Mouse (Mus musculus) bone marrow, adult 2 months (tissue): ENCODE results near the gene Arl3. TPM values are rescaled to one million over a fixed set of nuclear protein-coding genes. Genes with fewer than 3 reads are reported as not detected.

Experiments
- H3K27ac ChIP-seq: fragments of 200-500 bp; 2 replicates; pipeline ENCODE4 v1.5.1; 2012; ENCODE audit warnings: low read depth, mild to moderate bottlenecking, control low read depth, inconsistent platforms, low read length; ENCODE audit not compliant: control insufficient read depth, poor library complexity, insufficient read depth
- H3K4me1 ChIP-seq: fragments of 200-500 bp; 2 replicates; pipeline ENCODE4 v1.6.1; 2011; ENCODE audit warnings: low read length; ENCODE audit not compliant: control insufficient read depth, insufficient read depth
- H3K4me3 ChIP-seq: fragments of 200-500 bp; replicated peaks from 2 replicates; pipeline ENCODE3; 2011; ENCODE audit warnings: mild to moderate bottlenecking, low read depth, low read length, control low read depth; ENCODE audit not compliant: control insufficient read depth
- CTCF ChIP-seq: fragments of 200-500 bp; IDR thresholded peaks from 2 replicates; pipeline ENCODE4 v1.5.1; 2011; ENCODE audit warnings: low read length, control low read depth; ENCODE audit not compliant: control insufficient read depth, insufficient read depth
- POLR2A ChIP-seq: fragments of 200-500 bp; IDR thresholded peaks from 2 replicates; pipeline ENCODE4 v1.6.1; 2011; ENCODE audit warnings: low read depth, mild to moderate bottlenecking, control low read depth, low read length, borderline replicate concordance; ENCODE audit not compliant: control insufficient read depth
- WGBS: fragments of 180-500 bp; shearing (Covaris S2); methylation state at CpG from one replicate; pipeline ENCODE4 v1.1.7; 2018; 5-methylcytosine and 5-hydroxymethylcytosine counted together
- polyA plus RNA-seq: library from polyadenylated mRNA; stranded (reverse); fragments of >200 nt; gene quantifications from 2 replicates; pipeline ENCODE4 v1.2.4, GENCODE M21; 2011; ENCODE audit warnings: low replicate concordance; ENCODE audit not compliant: missing spikeins, insufficient read depth, insufficient read length

Gene Arl3
- polyA plus RNA-seq, 1 experiment, result 18.3 TPM

DNA sequence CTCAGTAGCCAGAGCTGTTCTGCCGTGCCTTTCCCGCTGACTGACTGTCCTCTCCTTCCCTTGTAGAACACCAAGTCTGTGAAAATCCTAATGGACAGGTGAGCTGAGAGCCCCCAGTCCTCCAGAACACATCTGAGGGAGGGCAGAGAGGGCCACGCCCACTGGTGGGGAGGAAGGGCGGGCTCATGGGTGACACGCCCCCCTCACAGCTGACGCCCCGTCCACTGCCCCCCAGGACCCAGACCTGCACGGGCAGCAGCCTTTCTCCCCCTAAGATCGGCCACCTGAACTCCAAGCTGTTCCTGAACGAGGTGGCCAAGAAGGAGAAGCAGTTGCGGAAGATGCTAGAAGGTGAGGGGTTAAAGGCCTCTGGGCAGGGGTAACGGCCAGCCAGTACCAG lies 58.6 kb downstream of the Arl3 start:
- Histone ChIP-seq H3K4me1 (peaks cover 6% of the 10 kb centered on the region), H3K4me3 (no peak overlapping the region), H3K27ac (no peak overlapping the region)
- WGBS, result 80% methylated on average over 12 of the region's 12 CpGs
- TF ChIP-seq CTCF (no peak), POLR2A (no peak)

DNA sequence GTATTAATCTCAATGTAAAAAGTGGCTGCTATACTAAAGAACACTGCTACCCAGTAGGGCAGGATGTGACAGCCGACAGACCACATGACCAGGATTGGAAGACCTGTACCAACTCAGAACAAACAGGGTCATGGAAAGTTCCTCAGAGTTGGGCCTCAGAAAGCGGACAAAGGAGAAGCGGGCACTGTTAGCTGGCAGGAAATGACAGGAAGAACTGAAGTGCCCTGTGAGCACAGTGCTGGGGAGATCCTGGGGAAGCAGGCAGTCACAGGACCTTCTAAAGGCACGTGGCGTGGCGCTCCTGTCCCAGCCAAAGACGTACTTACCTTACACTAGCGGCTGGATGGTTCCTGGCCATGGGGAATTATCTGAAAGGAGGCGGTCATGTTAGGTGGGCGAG lies 61.7 kb downstream of the Arl3 start:
- no peak for TF ChIP-seq CTCF
- TF ChIP-seq POLR2A, result no peak
- WGBS, result 34% methylated on average over 10 of the region's 10 CpGs
- Histone ChIP-seq H3K27ac (peak overlapping the region; percentile 52), H3K4me3 (no peak overlapping the region), H3K4me1 (peaks cover 1% of the 10 kb centered on the region; the same call in 1 of the 2 replicates)

DNA sequence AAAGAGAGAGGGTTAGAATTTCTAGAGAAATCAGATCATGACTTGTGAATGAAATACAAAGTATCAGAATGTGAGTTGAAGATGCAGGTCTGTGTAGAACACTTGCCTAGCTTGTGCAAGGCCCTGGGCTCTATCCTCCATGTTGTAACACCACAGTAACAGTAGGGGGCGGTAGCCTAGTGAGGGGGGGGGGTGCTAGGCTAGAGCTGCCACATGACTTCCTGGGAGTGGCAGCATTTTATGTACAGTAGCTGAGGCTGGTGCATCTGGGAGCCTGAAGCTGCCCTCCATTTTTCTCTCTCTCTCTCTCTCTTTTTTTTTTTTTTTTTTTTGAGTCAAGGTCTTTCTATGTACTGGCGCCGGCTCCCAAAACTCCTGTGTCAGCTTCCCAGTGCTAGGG lies 62.2 kb downstream of the Arl3 start:
- Histone ChIP-seq H3K27ac (peak overlapping the region; percentile 52; the same call in 1 of the 2 replicates), H3K4me1 (peaks cover 1% of the 10 kb centered on the region; the same call in 1 of the 2 replicates), H3K4me3 (no peak overlapping the region)
- 12% methylated on average over 3 of the region's 3 CpGs for WGBS
- no peak for TF ChIP-seq POLR2A
- peak; percentile 65; the same call in 1 of the 2 replicates for TF ChIP-seq CTCF

DNA sequence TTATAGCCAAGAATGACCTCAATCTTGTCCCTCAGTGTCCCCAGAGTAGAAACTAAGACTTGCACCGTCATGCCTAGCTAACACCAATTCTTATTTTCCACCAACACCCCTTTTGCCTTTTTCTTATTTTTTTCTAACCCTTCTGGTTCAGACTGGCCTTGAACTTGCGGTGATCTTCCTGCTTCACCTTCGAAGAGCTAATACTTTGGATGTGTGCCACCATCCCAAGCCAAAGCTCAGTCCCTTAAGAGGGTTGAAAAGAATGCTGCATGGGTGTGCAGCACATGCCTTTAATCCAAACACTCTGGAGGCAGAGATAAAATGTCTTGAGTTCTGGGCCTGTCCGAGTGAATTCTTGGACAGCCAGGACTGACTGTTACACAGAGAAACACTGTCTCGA lies 62.6 kb downstream of the Arl3 start:
- no peak overlapping the region for H3K4me3 ChIP-seq
- peaks cover 3% of the 10 kb centered on the region; the same call in 1 of the 2 replicates for H3K4me1 ChIP-seq
- no peak overlapping the region for H3K27ac ChIP-seq
- WGBS, result 57% methylated on average over 5 of the region's 5 CpGs
- TF ChIP-seq POLR2A, result no peak
- no peak for TF ChIP-seq CTCF

DNA sequence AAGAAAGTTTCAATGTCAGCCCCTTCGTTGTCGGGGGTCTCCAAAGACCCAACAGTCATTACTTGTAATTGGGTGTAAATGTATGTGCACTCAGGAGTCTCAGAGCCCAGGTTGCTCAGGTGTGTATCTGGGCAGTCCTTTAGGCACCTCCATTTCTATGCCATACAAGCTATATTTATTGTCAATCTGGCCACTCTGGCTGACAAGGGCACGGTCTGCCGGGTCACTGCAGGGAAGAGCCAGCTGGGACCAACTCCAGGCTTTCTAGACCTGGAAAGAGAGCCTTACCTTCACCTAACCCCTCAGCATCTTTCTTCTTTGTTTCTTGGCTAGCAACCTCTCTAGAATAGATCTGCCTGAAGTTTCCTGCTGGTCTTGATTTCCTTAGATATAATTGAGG lies 63.3 kb downstream of the Arl3 start:
- Histone ChIP-seq H3K4me3 (no peak overlapping the region), H3K27ac (no peak overlapping the region), H3K4me1 (peaks cover 8% of the 10 kb centered on the region)
- no peak for TF ChIP-seq POLR2A
- no peak for TF ChIP-seq CTCF
- 46% methylated on average over 4 of the region's 4 CpGs for WGBS

DNA sequence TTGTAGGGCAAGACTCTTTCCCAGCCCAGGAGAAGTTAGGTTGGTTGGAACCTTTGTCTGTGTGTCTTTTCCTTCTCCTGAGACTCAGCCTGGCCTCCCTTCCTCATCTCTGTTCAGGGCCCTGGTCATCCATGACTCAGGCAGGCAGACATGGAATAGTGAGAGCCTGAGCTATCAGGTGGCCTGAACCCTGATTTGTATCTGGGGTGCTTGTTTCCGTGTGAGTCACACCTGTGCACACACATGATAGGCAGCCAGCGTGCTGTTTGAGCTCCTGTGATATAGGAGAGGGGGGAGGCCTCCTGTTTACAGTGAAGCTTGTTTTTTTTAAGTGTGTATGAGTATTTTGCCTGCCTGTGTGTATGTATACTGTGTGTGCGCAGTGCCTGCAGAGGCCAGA lies 63.8 kb downstream of the Arl3 start:
- Histone ChIP-seq H3K4me3 (no peak overlapping the region), H3K4me1 (peaks cover 8% of the 10 kb centered on the region), H3K27ac (no peak overlapping the region)
- WGBS, result 63% methylated on average over 3 of the region's 3 CpGs
- TF ChIP-seq CTCF (no peak), POLR2A (no peak)

DNA sequence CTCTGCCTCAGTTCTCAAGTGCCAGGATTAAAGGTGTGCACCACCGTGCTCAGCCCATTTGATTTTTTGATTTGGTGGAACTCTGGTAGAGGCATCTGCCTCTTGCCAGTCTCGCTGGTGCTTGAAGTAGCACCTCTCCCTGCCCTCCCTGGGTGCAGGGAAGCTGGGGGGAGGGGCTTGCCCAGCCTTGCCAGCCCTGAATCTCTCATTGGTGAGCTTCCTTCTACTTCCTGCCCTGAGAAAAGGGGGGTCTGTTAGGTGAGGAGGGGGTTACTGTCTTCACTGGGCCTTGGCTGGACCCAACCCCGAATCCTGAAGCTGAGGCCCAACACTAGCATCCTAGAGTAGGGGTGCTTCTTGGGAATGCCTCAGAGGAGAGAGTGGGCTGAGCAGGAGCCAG lies 64.3 kb downstream of the Arl3 start:
- TF ChIP-seq POLR2A (no peak), CTCF (no peak)
- peaks cover 8% of the 10 kb centered on the region for H3K4me1 ChIP-seq
- no peak overlapping the region for H3K27ac ChIP-seq
- WGBS, result 91% methylated on average over 3 of the region's 3 CpGs
- H3K4me3 ChIP-seq, result no peak overlapping the region

DNA sequence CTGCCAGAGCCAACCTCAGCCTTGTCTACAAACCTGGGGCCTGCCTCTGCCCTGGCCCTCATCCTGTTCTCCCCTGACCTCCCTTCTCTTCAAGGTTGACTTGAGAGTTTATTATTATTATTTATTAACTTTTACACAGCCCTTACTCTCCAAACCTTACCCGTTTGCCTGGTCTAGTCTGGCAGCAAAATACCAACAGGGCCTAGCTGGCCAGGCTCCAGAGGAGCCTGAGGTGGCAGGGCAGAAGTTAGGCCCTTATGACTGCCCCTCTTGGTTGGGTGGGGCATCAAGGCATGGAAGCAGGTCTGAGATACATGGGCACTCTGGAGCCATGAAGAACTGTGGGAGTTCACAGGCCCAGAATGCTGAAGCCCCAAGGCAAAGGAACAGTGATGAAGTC lies 65.2 kb downstream of the Arl3 start:
- WGBS, result 67% methylated on average over 1 of the region's 1 CpGs
- H3K4me3 ChIP-seq, result no peak overlapping the region
- H3K27ac ChIP-seq, result no peak overlapping the region

DNA sequence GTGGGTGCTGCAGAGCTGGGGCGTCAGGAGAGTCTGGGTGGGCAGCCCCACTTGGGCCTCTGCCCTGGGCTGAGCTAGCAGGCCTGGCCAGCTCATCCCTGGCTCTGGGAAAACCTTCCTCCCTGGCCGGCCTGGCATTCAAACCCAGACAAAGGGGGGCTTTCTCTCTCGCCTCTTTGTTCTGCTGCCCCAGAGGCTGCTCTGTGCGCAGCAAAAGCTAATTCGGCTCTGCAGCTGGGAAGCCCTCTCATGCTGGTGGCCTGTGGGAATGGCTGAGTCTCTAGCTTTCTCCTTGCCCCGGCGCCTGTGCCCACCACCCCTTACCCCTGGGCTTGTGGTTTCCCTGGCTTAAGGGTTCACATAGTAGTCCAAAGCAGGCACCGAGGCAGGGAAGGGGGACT lies 65.8 kb downstream of the Arl3 start:
- H3K4me3 ChIP-seq, result no peak overlapping the region
- no peak overlapping the region for H3K27ac ChIP-seq
- WGBS, result 81% methylated on average over 8 of the region's 8 CpGs
- peaks cover 10% of the 10 kb centered on the region for H3K4me1 ChIP-seq
- no peak for TF ChIP-seq CTCF
- TF ChIP-seq POLR2A, result no peak

More for the DNA sequence above, 65.2 kb downstream of the Arl3 start:
- peaks cover 9% of the 10 kb centered on the region for H3K4me1 ChIP-seq
- no peak for TF ChIP-seq POLR2A
- no peak for TF ChIP-seq CTCF
